Mouse (Mus musculus): ENCODE measurements around the gene Cdh18. TPM values are rescaled to one million over a fixed set of nuclear protein-coding genes. Genes with fewer than 3 reads are reported as not detected.
"Not testable (repeated sequence)": the region's sequence is repeated elsewhere in the genome, so short reads cannot be mapped to it uniquely, and the experiment has no call there.

The Cdh18 gene
- polyA plus RNA-seq, 1 experiment from 2014 or later, result 0.21 TPM

DNA sequence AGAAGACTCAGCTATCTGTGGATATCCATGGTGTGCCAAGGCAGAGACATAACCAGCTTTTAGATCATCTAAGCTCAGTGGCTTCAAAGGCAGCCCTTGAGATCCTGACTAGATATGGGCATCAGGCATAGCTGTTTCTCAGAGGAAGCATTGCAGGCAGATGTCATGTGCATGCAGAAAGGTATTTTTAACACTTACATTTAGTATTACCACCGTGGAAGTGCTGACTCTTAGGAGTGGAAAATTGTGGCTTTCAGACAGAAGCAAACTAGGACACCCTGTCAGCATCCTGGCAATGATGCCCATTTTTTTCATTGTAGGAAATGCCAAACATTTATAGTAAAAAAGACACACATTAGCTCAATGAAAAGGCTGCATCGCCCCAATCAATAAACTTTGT, 503.2 kb downstream of the Cdh18 start:
- no peaks in the 10 kb centered on the region for H3K9me3 ChIP-seq
- no peak for ATAC-seq (ENCODE audit: extremely low read depth, insufficient number of reproducible peaks, low FRiP score, low TSS enrichment)
- H3K4me1 ChIP-seq, result no peaks in the 10 kb centered on the region
- no peak overlapping the region for H3K27ac ChIP-seq (replicated peaks)
- no peak overlapping the region for H3K9ac ChIP-seq
- no peak overlapping the region for H3K4me3 ChIP-seq
- no peaks in the 10 kb centered on the region for H3K36me3 ChIP-seq
- 62% methylated on average over 2 of the region's 2 CpGs for WGBS
- no peaks in the 10 kb centered on the region for H3K27me3 ChIP-seq (replicated peaks)
- H3K4me2 ChIP-seq, result no peak overlapping the region

DNA sequence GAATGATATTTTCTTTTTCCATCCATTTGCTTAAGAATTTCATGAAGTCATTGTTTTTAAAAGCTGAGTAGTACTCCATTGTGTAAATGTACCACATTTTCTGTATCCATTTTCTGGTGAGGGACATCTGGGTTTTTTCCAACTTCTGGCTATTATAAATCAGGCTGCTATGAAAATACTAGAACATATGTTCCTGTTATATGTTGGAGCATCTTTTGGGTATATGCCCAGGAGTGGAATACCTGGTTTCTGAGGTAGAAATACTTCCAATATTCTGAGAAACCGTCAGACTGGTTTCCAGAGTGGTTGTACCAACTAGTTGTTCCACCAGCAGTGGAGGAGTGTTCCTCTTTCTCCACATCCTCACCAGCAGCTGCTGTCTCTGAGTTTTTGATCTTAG, 536.5 kb downstream of the Cdh18 start:
- H3K4me3 ChIP-seq; H3K36me3 ChIP-seq; H3K4me2 ChIP-seq; H3K4me1 ChIP-seq; ATAC-seq (ENCODE audit: extremely low read depth, insufficient number of reproducible peaks, low FRiP score, low TSS enrichment); H3K27ac ChIP-seq (replicated peaks); H3K9me3 ChIP-seq; H3K27me3 ChIP-seq (replicated peaks); H3K9ac ChIP-seq: not testable (repeated sequence)
- 71% methylated on average over 1 of the region's 1 CpGs for WGBS

- no peak overlapping the region for H3K4me3 ChIP-seq
Measured at GRCm38 (mm10) chr15:23087535-23087934, 538.7 kb downstream of the Cdh18 start.

GRCm38 (mm10) chr15:23096601-23097000, 547.8 kb downstream of the Cdh18 start:
- WGBS, result 74% methylated on average over 5 of the region's 5 CpGs
- Histone ChIP-seq H3K27me3 (replicated peaks) (no peaks in the 10 kb centered on the region), H3K4me2 (no peak overlapping the region), H3K4me3 (no peak overlapping the region), H3K27ac (replicated peaks) (no peak overlapping the region), H3K9me3 (no peaks in the 10 kb centered on the region), H3K36me3 (no peaks in the 10 kb centered on the region), H3K4me1 (no peaks in the 10 kb centered on the region), H3K9ac (no peak overlapping the region)
- no peak for ATAC-seq (ENCODE audit: extremely low read depth, insufficient number of reproducible peaks, low FRiP score, low TSS enrichment)

More at GRCm38 (mm10) chr15:23087535-23087934, 538.7 kb downstream of the Cdh18 start:
- no peaks in the 10 kb centered on the region for H3K9me3 ChIP-seq
- no peaks in the 10 kb centered on the region for H3K4me1 ChIP-seq
- WGBS, result 71% methylated on average over 2 of the region's 2 CpGs
- no peak overlapping the region for H3K27ac ChIP-seq (replicated peaks)
- H3K36me3 ChIP-seq, result no peaks in the 10 kb centered on the region
- H3K9ac ChIP-seq, result no peak overlapping the region
- H3K4me2 ChIP-seq, result no peak overlapping the region
- ATAC-seq (ENCODE audit: extremely low read depth, insufficient number of reproducible peaks, low FRiP score, low TSS enrichment), result no peak
- no peaks in the 10 kb centered on the region for H3K27me3 ChIP-seq (replicated peaks)

GRCm38 (mm10) chr15:23104668-23105380, 556.0 kb downstream of the Cdh18 start:
- no peak overlapping the region for H3K4me3 ChIP-seq
- no peak overlapping the region for H3K9ac ChIP-seq
- H3K4me2 ChIP-seq, result no peak overlapping the region
- no peak overlapping the region for H3K27ac ChIP-seq (replicated peaks)
- WGBS, result 39% methylated on average over 5 of the region's 5 CpGs
- ATAC-seq (ENCODE audit: extremely low read depth, insufficient number of reproducible peaks, low FRiP score, low TSS enrichment), result no peak
- H3K36me3 ChIP-seq, result no peaks in the 10 kb centered on the region
- H3K9me3 ChIP-seq, result no peaks in the 10 kb centered on the region
- no peaks in the 10 kb centered on the region for H3K4me1 ChIP-seq
- H3K27me3 ChIP-seq (replicated peaks), result no peaks in the 10 kb centered on the region

DNA sequence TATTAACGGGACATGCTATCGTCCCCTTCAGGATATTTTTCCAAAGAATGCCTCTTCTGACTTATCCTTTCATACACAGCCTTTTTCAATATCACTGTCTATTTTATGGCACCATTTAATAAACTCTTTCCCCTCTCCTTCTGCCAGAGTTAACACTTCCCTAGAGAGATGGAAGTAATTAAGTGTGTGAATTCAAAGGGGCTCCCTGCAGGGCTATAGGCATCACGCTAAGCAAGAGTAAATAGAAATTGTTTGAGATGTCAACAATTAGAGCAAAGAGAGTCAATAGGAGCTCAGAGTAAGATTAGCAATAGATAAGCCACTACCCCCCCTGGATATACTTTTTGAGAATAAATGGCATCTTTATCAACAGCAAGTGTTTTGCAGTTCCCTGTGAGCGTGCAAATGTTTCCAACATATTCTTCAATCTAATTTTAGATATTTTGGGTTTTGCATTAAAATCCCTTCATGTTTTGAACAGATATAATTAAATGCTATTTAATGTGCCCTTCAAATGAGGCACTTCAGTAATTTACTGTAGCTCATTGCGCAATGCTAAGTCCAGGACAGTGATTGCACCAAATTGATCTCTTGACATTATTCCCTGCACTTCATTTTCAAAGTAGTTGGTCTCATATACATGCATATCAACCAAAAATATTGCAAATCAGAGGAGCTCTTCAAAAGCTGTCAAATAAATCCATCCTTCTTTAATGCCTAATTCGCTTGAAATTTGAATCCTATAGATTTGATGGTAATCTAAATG, 586.3 kb downstream of the Cdh18 start:
- no peak overlapping the region for H3K9ac ChIP-seq
- no peaks in the 10 kb centered on the region for H3K9me3 ChIP-seq
- WGBS, result 66% methylated on average over 6 of the region's 6 CpGs
- no peak overlapping the region for H3K4me3 ChIP-seq
- no peaks in the 10 kb centered on the region for H3K4me1 ChIP-seq
- H3K27ac ChIP-seq (replicated peaks), result no peak overlapping the region
- no peak for ATAC-seq (ENCODE audit: extremely low read depth, insufficient number of reproducible peaks, low FRiP score, low TSS enrichment)
- H3K4me2 ChIP-seq, result no peak overlapping the region
- H3K27me3 ChIP-seq (replicated peaks), result no peaks in the 10 kb centered on the region
- no peaks in the 10 kb centered on the region for H3K36me3 ChIP-seq

DNA sequence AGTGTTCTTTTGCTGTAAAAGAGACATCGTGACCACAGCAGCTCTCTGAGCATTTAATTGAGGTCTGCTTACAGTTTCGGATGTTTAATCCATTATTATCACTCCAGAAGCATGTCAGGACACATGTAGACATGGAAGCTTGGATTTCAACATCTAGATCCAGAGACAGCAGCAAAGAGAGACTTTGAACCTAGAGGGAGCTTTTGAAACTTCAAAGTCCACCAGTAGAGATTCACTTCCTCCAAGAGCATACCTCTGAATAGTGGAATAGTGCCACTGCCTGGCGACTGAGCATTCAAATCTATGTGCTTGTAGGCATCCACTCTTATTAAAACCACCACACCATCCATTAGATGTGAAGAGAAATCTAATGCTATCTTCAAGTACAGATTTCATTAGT, 588.1 kb downstream of the Cdh18 start:
- Histone ChIP-seq H3K4me3 (no peak overlapping the region), H3K9me3 (no peaks in the 10 kb centered on the region), H3K9ac (no peak overlapping the region), H3K4me1 (no peaks in the 10 kb centered on the region), H3K27ac (replicated peaks) (no peak overlapping the region), H3K27me3 (replicated peaks) (no peaks in the 10 kb centered on the region), H3K36me3 (no peaks in the 10 kb centered on the region), H3K4me2 (no peak overlapping the region)
- no peak for ATAC-seq (ENCODE audit: extremely low read depth, insufficient number of reproducible peaks, low FRiP score, low TSS enrichment)
- WGBS, result 72% methylated on average over 3 of the region's 3 CpGs

GRCm38 (mm10) chr15:23142907-23143306, 594.1 kb downstream of the Cdh18 start:
- H3K9me3 ChIP-seq; H3K36me3 ChIP-seq; H3K4me1 ChIP-seq; H3K9ac ChIP-seq; H3K27ac ChIP-seq (replicated peaks); ATAC-seq (ENCODE audit: extremely low read depth, insufficient number of reproducible peaks, low FRiP score, low TSS enrichment); H3K4me2 ChIP-seq; H3K27me3 ChIP-seq (replicated peaks); H3K4me3 ChIP-seq: not testable (repeated sequence)
- no CpG with 5 or more reads among the region's 1 CpGs for WGBS

DNA sequence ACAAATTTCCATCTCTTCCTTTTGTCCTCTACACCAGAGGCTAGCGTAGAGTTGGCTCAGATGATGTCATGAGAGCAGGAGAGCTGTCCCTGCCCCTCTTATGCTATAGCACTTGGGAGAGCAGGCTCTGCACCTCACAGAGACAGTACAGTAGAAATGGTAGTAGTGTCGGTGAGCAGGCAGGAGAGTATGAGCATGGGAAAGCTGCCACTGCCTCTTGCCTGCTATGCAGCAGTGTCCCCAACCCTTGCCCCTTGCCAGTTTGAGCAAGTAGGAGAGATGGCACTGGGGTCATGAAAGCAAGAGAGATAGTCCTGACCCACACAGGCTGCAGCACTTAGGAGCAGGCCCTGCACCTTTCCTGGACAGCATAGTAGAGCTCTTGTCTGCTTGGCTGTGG, 607.1 kb downstream of the Cdh18 start:
- H3K27ac ChIP-seq (replicated peaks), result no peak overlapping the region
- H3K4me3 ChIP-seq, result no peak overlapping the region
- H3K4me1 ChIP-seq, result no peaks in the 10 kb centered on the region
- H3K9ac ChIP-seq, result no peak overlapping the region
- WGBS, result 74% methylated on average over 2 of the region's 2 CpGs
- H3K27me3 ChIP-seq (replicated peaks), result no peaks in the 10 kb centered on the region
- no peak overlapping the region for H3K4me2 ChIP-seq
- H3K9me3 ChIP-seq, result no peaks in the 10 kb centered on the region
- ATAC-seq (ENCODE audit: extremely low read depth, insufficient number of reproducible peaks, low FRiP score, low TSS enrichment), result no peak
- no peaks in the 10 kb centered on the region for H3K36me3 ChIP-seq

GRCm38 (mm10) chr15:23164869-23165268, 616.0 kb downstream of the Cdh18 start:
- Histone ChIP-seq H3K4me3 (no peak overlapping the region), H3K9me3 (no peaks in the 10 kb centered on the region), H3K27me3 (replicated peaks) (no peaks in the 10 kb centered on the region), H3K9ac (no peak overlapping the region), H3K36me3 (no peaks in the 10 kb centered on the region), H3K4me2 (no peak overlapping the region), H3K27ac (replicated peaks) (no peak overlapping the region), H3K4me1 (no peaks in the 10 kb centered on the region)
- no peak for ATAC-seq (ENCODE audit: extremely low read depth, insufficient number of reproducible peaks, low FRiP score, low TSS enrichment)
- 78% methylated on average over 4 of the region's 4 CpGs for WGBS

GRCm38 (mm10) chr15:23174623-23175022, 625.8 kb downstream of the Cdh18 start:
- Histone ChIP-seq H3K4me2 (no peak overlapping the region), H3K4me3 (no peak overlapping the region), H3K9me3 (no peaks in the 10 kb centered on the region), H3K4me1 (no peaks in the 10 kb centered on the region), H3K27ac (replicated peaks) (no peak overlapping the region), H3K9ac (no peak overlapping the region), H3K27me3 (replicated peaks) (no peaks in the 10 kb centered on the region), H3K36me3 (no peaks in the 10 kb centered on the region)
- no peak for ATAC-seq (ENCODE audit: extremely low read depth, insufficient number of reproducible peaks, low FRiP score, low TSS enrichment)
- WGBS, result 65% methylated on average over 5 of the region's 5 CpGs

GRCm38 (mm10) chr15:23212068-23212467, 663.2 kb downstream of the Cdh18 start:
- WGBS, result 81% methylated on average over 3 of the region's 3 CpGs
- no peaks in the 10 kb centered on the region for H3K9me3 ChIP-seq
- no peak for ATAC-seq (ENCODE audit: extremely low read depth, insufficient number of reproducible peaks, low FRiP score, low TSS enrichment)
- no peak overlapping the region for H3K4me3 ChIP-seq
- H3K27ac ChIP-seq (replicated peaks), result no peak overlapping the region
- H3K4me2 ChIP-seq, result no peak overlapping the region
- no peaks in the 10 kb centered on the region for H3K36me3 ChIP-seq
- no peaks in the 10 kb centered on the region for H3K4me1 ChIP-seq
- H3K27me3 ChIP-seq (replicated peaks), result no peaks in the 10 kb centered on the region
- H3K9ac ChIP-seq, result no peak overlapping the region
